Mouse (Mus musculus): ENCODE measurements at regions not wholly inside any gene's neighbourhood (a gene's known extent, or its start where the extent isn't known, plus 50 kb on each side); places are given as distances from the start of the nearest gene placed in this dataset.

GRCm38 (mm10) chr3:149496829-149497471 is 506.6 kb upstream of the Adgrl2 start:
- CTCF ChIA-PET = no interaction called here

DNA sequence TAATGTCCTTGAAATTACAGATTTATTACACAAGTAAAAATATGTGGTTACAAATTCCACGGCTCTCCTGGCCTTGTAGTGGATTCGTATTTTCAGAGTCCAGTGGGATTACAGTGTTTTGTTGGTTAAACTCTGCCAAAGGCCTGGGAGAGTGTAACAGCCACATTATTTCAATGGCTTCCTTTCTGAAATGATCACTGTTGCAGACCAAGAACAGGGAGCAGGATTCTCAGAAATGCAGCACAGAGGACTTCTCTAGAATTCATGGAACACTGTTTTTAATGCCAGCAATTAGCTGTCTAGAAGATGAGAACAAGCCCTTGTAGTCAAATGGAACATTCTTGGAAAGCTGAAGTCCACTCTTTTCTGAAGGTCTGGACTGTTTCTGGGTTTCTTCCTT is 505.8 kb upstream of the Adgrl2 start:
- CTCF ChIA-PET = no interaction called here

DNA sequence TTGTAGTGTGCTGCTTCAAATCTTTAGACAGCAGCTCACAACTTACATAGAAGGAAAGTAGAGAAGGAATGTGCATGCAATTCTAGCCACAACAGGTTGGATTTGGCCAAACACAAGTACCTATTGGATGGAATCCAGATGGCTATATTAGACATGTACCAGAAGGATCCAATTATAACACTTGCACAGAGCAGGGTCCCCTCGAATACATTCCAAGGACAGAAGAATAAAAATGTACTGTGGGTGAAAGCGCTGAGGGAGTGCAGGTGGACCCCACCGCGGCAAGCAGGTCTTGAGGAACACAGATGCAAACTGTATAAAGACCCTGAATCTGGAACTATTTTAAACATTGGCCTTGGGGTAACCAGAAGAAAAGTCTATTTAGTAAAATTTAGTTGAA is 497.8 kb upstream of the Adgrl2 start:
- CTCF ChIA-PET = no interaction called here

- CTCF ChIA-PET = no interaction called here
Observed at GRCm38 (mm10) chr3:149485406-149485805, 495.1 kb upstream of the Adgrl2 start.

- CTCF ChIA-PET = no interaction called here
Observed at GRCm38 (mm10) chr3:149484319-149484718, 494.0 kb upstream of the Adgrl2 start.

DNA sequence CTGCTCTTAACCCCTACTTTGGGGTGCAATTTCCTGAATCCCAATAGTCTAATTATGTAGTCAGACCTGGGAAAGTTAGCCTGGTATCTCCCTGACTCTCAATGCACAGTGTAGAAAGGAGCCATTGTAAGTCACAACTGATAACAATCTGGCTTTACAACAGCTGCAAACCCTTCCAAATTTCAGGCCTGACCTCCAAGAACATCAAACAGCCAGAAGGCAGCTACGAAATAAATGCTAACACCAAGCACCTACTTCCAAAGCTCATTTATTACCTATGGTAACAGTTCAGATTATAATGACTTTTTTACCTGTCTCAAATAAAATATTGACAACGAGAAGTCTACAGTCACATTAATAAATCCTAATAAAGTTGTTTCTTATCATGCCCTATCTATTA is 485.8 kb upstream of the Adgrl2 start:
- CTCF ChIA-PET = no interaction called here

DNA sequence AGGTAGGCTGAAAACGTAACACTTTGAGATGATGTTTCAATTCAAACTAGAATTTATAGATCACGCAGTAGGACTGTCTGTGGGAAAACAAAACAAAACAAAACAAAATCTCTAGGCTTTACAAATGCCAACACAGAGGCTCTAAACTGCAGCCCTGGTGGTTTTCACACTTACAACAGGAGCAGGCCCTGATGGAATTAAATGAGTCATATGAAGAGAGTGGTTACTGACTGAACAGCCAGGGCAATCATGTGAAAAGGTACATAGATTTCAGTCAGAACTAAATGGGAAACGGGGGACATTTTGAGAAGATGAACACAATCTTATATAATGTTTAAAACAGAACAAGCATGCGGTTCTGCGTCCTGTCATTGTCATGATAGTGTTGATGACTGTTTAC is 476.6 kb upstream of the Adgrl2 start:
- CTCF ChIA-PET = no interaction called here

- CTCF ChIA-PET = no interaction called here
Observed at GRCm38 (mm10) chr3:149464603-149465002, 474.2 kb upstream of the Adgrl2 start.

GRCm38 (mm10) chr3:149462121-149462541 is 471.8 kb upstream of the Adgrl2 start:
- CTCF ChIA-PET = interaction anchor here (0.5 kb wide), 1 partner anchor 119 kb away, joined by 4 read pairs; no protein-coding TSS in a partner anchor

DNA sequence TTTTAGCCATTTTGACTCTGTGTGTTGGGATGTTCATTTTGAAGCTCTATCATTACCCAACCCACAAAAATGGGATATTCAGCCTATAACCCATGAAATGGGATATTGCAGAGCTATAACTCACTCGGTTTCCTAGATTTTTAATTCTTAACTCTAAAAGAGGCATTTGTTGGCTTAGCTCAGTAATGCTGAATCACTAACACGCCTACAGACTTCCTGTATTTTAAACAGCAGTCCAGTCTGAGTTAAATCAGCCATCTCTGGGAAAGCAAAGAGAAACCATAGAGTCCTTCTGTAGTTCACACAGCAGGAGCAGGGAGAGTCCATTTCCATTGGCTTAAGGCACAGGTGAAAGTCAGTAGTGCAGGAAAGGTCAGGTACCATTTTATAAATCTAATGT is 471.3 kb upstream of the Adgrl2 start:
- CTCF ChIA-PET = no interaction called here

- CTCF ChIA-PET = no interaction called here
Observed at GRCm38 (mm10) chr3:149449376-149449775, 459.0 kb upstream of the Adgrl2 start.

- CTCF ChIA-PET = interaction anchor here (0.6 kb wide), 1 partner anchor 165 kb away, joined by 5 read pairs; no protein-coding TSS in a partner anchor
Observed at GRCm38 (mm10) chr3:149445991-149446564, 455.7 kb upstream of the Adgrl2 start.

DNA sequence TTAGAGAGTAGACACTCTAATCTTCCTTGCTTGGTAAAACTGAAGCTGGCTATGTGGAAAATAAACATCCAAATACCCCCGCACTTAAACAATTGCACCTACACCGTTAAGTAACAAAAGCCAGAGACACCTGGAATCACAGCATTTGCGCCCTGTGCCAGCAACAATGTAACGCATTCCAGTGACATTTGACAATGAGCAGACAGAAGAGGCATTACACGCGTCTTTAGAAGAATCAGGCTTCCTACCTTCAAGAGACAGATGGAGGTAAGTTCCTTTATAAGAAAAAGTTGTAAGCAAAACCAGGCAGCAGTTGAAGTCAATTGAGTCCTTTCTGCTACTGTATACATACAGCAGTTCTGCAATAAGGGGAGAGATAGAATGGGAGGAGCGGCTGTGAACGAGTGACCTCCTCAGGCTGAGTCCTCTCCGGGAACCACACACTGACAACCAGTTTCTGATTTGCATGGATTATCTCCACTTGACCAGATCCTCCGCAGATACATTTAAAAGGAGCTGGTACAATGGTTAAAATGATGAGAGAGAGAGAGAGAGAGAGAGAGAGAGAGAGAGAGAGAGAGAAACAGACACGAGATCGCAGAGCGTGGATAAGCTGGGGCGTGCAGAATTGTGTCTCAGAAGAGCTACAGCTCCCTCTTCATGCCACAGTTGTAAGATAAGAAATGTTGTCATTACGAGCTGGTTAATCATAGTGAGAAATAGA is 454.7 kb upstream of the Adgrl2 start:
- CTCF ChIA-PET = interaction anchor here (0.6 kb wide), 1 partner anchor 164 kb away, joined by 5 read pairs; no protein-coding TSS in a partner anchor

DNA sequence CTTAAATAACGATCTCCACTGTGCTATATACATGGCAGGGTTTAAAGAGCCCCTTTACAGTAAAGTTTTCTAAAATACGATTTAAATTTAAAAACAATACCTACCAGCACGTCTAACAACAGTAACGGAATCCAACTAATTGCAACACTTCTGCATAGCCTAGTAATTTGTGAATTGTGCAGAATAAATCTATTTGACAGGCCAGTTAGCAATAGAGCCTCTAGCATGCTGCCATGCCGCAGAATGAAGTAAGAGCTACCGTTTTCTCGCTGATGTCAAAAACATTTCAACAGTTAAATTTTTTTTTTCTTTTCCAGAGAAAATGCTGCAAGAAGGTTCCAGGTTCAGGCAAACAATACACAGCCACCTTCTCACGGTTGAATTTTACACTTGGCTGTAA is 454.0 kb upstream of the Adgrl2 start:
- CTCF ChIA-PET = no interaction called here

DNA sequence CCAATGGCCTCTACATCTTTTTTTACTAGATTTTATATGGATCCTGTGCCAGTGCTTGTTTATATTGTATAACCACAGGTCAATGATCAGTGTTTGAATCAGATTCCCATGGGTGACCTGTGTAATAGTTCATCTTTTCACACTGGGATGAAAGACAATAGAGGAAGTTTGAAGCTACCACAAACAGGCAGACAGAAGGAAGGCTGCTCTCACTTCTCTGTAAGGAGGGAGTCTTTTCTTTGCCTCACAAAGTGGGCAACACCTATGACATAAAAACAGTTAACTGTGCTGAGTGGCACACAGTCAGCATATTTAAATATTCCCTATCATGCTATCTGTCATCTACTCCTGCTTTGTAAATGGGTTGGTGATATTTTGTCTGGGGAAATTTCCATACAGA is 450.9 kb upstream of the Adgrl2 start:
- CTCF ChIA-PET = interaction anchor here (0.7 kb wide), 1 partner anchor 262 kb away, joined by 3 read pairs; no protein-coding TSS in a partner anchor

DNA sequence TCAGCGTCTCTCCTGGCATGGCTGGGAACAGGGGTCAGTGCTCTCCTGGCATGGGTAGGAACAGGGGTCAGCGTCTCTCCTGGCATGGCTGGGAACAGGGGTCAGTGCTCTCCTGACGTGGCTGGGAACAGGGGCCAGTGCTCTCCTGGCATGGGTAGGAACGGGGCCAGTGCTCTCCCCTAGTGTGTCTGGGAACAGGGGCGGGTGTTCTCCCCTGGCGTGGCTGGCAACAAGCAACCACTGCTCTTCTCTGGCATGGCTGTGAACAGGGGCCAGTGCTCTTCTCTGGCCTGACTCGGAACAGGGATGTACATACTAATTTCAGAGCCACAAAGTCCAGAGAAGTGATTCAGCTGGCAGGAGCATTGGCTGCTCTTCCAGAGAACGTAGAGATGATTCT is 447.4 kb upstream of the Adgrl2 start:
- CTCF ChIA-PET = no interaction called here

- CTCF ChIA-PET = interaction anchor here (0.7 kb wide), 1 partner anchor 10 kb away, joined by 3 read pairs; no protein-coding TSS in a partner anchor
Observed at GRCm38 (mm10) chr3:149436944-149437343, 446.6 kb upstream of the Adgrl2 start.

GRCm38 (mm10) chr3:149436420-149436819 is 446.1 kb upstream of the Adgrl2 start:
- CTCF ChIA-PET = interaction anchor here (0.7 to 1.4 kb wide), 2 partner anchors 9 to 87 kb away, joined by 3 read pairs; no protein-coding TSS in a partner anchor

GRCm38 (mm10) chr3:149431795-149432194 is 441.4 kb upstream of the Adgrl2 start:
- CTCF ChIA-PET = no interaction called here

DNA sequence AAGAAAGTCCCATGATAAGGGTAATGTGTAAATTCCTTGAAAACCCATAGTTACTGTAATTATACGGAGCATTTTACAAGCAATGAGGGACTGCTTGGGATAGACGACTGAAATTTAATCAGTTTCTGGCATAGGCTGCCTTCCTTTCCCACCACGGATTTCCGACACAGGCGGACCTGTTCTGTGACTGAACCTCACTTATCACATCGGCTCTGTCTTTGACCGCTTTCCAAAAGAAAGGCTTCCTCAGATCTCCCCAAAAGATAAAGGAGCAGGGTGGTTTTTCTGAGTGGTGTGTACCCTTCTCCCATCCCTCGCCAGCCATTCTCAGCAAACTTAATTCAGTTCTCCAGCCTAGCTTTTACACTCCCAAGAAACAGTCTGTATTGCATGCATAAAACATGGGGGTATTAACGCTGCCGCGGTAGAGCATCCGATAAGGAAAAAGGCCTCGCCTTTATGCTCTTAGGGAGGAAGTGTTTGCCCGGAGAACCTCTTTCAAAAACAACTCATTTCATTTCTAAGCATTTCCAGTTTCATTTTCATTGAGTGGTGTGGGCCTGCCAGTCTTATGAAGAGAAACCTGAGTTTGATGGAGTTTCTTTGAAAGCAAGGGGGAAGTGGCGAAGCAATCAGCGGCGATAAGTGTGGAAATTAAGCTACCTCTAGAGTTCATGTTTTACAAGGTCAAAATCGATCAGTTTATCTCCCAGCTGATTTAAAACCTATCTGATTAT is 435.8 kb upstream of the Adgrl2 start:
- CTCF ChIA-PET = no interaction called here

DNA sequence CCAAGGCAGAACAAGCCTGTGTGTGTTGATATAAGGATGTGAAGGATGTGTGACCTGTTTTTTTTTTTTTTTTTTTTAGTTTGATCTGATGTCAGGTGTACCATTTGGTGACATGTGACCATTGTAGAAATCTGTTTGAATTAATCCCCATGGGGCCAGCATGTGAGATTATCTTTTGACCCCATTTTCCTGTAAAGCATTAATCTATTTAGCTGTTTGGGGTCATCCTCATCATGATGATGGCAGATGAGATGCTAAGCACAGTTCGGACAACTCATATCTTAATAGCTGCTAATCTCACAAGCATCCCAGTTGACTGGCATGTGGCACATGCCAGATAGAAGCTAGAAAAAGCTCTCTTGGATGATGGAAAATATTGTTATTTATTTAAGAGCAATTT is 434.0 kb upstream of the Adgrl2 start:
- CTCF ChIA-PET = no interaction called here

DNA sequence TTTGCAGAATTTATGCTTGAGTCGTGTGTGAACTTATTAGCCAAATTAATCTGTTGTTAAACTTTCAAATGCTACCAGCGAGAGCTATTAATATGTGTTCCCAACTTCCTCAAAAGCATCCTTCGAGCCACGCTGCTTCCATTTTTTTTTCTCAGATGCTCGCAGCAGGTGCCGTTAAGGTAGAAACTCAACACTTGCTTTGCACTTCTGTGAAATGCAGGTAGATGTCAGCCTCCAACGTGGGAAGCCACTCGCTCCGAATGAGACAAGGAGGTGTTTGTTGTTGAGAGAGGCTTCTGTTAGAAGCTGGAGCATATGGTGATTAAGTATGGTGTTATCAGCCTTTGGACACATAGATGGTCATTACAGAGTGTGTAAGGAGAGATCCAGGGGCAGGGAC is 433.1 kb upstream of the Adgrl2 start:
- CTCF ChIA-PET = no interaction called here

All from spleen, embryonic (tissue).